Mouse (Mus musculus): ENCODE results near the gene 4933411K16Rik. TPM values are rescaled to one million over a fixed set of nuclear protein-coding genes. Genes with fewer than 3 reads are reported as not detected.

The 4933411K16Rik gene
- total and polyA plus RNA-seq, 2 experiments from 2014 or later, result 1.6 TPM; not detected in 1

- H3K4me2 ChIP-seq (ENCODE audit: low read depth, low read length), result no peak overlapping the region
- no peaks in the 10 kb centered on the region for H3K9me3 ChIP-seq (ENCODE audit: low read length)
- H3K4me3 ChIP-seq (ENCODE audit: low read length), result no peak overlapping the region
- H3K4me1 ChIP-seq (ENCODE audit: insufficient read depth, low read length), result no peaks in the 10 kb centered on the region
- H3K27ac ChIP-seq, result no peak overlapping the region
- no peaks in the 10 kb centered on the region for H3K36me3 ChIP-seq (ENCODE audit: insufficient read depth, low read length)
- no peak for ATAC-seq
- no peak for TF ChIP-seq CTCF (IDR thresholded peaks at IDR 0.05; ENCODE audit: low read depth)
- H3K27me3 ChIP-seq (ENCODE audit: insufficient read depth, low read length), result no peaks in the 10 kb centered on the region
- WGBS, result 87% methylated on average over 6 of the region's 6 CpGs
- DNase-seq (ENCODE audit: low spot score), result no peak
- H3K9ac ChIP-seq (replicated peaks; ENCODE audit: low read length), result no peak overlapping the region
Measured at GRCm38 (mm10) chr19:42056719-42057409, 4.8 kb downstream of the 4933411K16Rik start.

GRCm38 (mm10) chr19:42058426-42058825 is 6.4 kb downstream of the 4933411K16Rik start:
- H3K4me3 ChIP-seq (ENCODE audit: low read length), result no peak overlapping the region
- no peak for DNase-seq (ENCODE audit: low spot score)
- H3K36me3 ChIP-seq (ENCODE audit: insufficient read depth, low read length), result no peaks in the 10 kb centered on the region
- no peak overlapping the region for H3K4me2 ChIP-seq (ENCODE audit: low read depth, low read length)
- H3K27ac ChIP-seq, result no peak overlapping the region
- no peaks in the 10 kb centered on the region for H3K27me3 ChIP-seq (ENCODE audit: insufficient read depth, low read length)
- ATAC-seq, result no peak
- WGBS, result 74% methylated on average over 7 of the region's 7 CpGs
- no peaks in the 10 kb centered on the region for H3K9me3 ChIP-seq (ENCODE audit: low read length)
- no peaks in the 10 kb centered on the region for H3K4me1 ChIP-seq (ENCODE audit: insufficient read depth, low read length)
- TF ChIP-seq CTCF (IDR thresholded peaks at IDR 0.05; ENCODE audit: low read depth), result no peak
- no peak overlapping the region for H3K9ac ChIP-seq (replicated peaks; ENCODE audit: low read length)

- DNase-seq (ENCODE audit: low spot score), result no peak
- no peak overlapping the region for H3K27ac ChIP-seq
- TF ChIP-seq CTCF (IDR thresholded peaks at IDR 0.05; ENCODE audit: low read depth), result no peak
- H3K4me2 ChIP-seq (ENCODE audit: low read depth, low read length), result no peak overlapping the region
- no peak overlapping the region for H3K4me3 ChIP-seq (ENCODE audit: low read length)
- no peak for ATAC-seq
- no peaks in the 10 kb centered on the region for H3K36me3 ChIP-seq (ENCODE audit: insufficient read depth, low read length)
- no peaks in the 10 kb centered on the region for H3K4me1 ChIP-seq (ENCODE audit: insufficient read depth, low read length)
- H3K9me3 ChIP-seq (ENCODE audit: low read length), result no peaks in the 10 kb centered on the region
- no peaks in the 10 kb centered on the region for H3K27me3 ChIP-seq (ENCODE audit: insufficient read depth, low read length)
- WGBS, result 91% methylated on average over 7 of the region's 7 CpGs
- H3K9ac ChIP-seq (replicated peaks; ENCODE audit: low read length), result no peak overlapping the region
Measured at GRCm38 (mm10) chr19:42061443-42061842, 9.4 kb downstream of the 4933411K16Rik start.

GRCm38 (mm10) chr19:42068441-42069240 is 16.6 kb downstream of the 4933411K16Rik start:
- no peak for TF ChIP-seq CTCF (IDR thresholded peaks at IDR 0.05; ENCODE audit: low read depth)
- Histone ChIP-seq H3K4me2 (ENCODE audit: low read depth, low read length) (peak overlapping the region; percentile 31; the same call in 1 of the 2 replicates), H3K4me3 (ENCODE audit: low read length) (no peak overlapping the region), H3K27me3 (ENCODE audit: insufficient read depth, low read length) (no peaks in the 10 kb centered on the region), H3K4me1 (ENCODE audit: insufficient read depth, low read length) (no peaks in the 10 kb centered on the region), H3K9me3 (ENCODE audit: low read length) (no peaks in the 10 kb centered on the region), H3K9ac (replicated peaks; ENCODE audit: low read length) (no peak overlapping the region), H3K27ac (no peak overlapping the region), H3K36me3 (ENCODE audit: insufficient read depth, low read length) (no peaks in the 10 kb centered on the region)
- 84% methylated on average over 11 of the region's 11 CpGs for WGBS
- DNase-seq (ENCODE audit: low spot score) (no peak), ATAC-seq (no peak)

- H3K4me1 ChIP-seq (ENCODE audit: insufficient read depth, low read length), result no peaks in the 10 kb centered on the region
- no peaks in the 10 kb centered on the region for H3K9me3 ChIP-seq (ENCODE audit: low read length)
- peak; percentile 68 for DNase-seq (ENCODE audit: low spot score)
- peaks cover under 1% of the 10 kb centered on the region; the same call in 1 of the 2 replicates for H3K36me3 ChIP-seq (ENCODE audit: insufficient read depth, low read length)
- TF ChIP-seq CTCF (IDR thresholded peaks at IDR 0.05; ENCODE audit: low read depth), result peak; percentile 78
- no peak overlapping the region for H3K4me3 ChIP-seq (ENCODE audit: low read length)
- ATAC-seq, result 0 out of 2 replicates have a peak, but pooled peaks have one; percentile 55
- peak overlapping the region; percentile 31; the same call in 1 of the 2 replicates for H3K4me2 ChIP-seq (ENCODE audit: low read depth, low read length)
- 48% methylated on average over 6 of the region's 6 CpGs for WGBS
- no peaks in the 10 kb centered on the region for H3K27me3 ChIP-seq (ENCODE audit: insufficient read depth, low read length)
- no peak overlapping the region for H3K27ac ChIP-seq
- H3K9ac ChIP-seq (replicated peaks; ENCODE audit: low read length), result no peak overlapping the region
Measured at GRCm38 (mm10) chr19:42069241-42069525, 17.1 kb downstream of the 4933411K16Rik start.

GRCm38 (mm10) chr19:42071221-42071620 is 19.2 kb downstream of the 4933411K16Rik start:
- Histone ChIP-seq H3K27ac (no peak overlapping the region), H3K4me1 (ENCODE audit: insufficient read depth, low read length) (no peaks in the 10 kb centered on the region), H3K4me3 (ENCODE audit: low read length) (no peak overlapping the region), H3K9ac (replicated peaks; ENCODE audit: low read length) (no peak overlapping the region), H3K9me3 (ENCODE audit: low read length) (no peaks in the 10 kb centered on the region), H3K27me3 (ENCODE audit: insufficient read depth, low read length) (no peaks in the 10 kb centered on the region), H3K36me3 (ENCODE audit: insufficient read depth, low read length) (peaks cover 18% of the 10 kb centered on the region), H3K4me2 (ENCODE audit: low read depth, low read length) (no peak overlapping the region)
- TF ChIP-seq CTCF (IDR thresholded peaks at IDR 0.05; ENCODE audit: low read depth), result peak; percentile 29; the same call in 1 of the 2 replicates
- WGBS, result 72% methylated on average over 7 of the region's 7 CpGs
- DNase-seq (ENCODE audit: low spot score), result no peak
- no peak for ATAC-seq
